9 mouse cellular contexts compared by ENCODE assay signal in genomic region chr11:117497256-117498136, GRCm38 (mm10). TPM values are rescaled to one million over a fixed set of nuclear protein-coding genes. Genes with fewer than 3 reads are reported as not detected.
DNase-seq lines count a peak whose midpoint lies in the region; ATAC-seq and TF ChIP-seq lines count a peak whose summit lies in the region.
"Had no signal": no experiment of that assay in that cellular context is flagged by ENCODE, and none has a peak within 500 bp of the region (broad histone marks: within the 10 kb centered on the region; RNA-seq: fewer than 3 reads in every experiment).

No protein-coding gene starts in this region.

- WGBS in hindbrain, embryonic 15.5 days: 5% methylated on average over 16 of the region's 16 CpGs
- 26% methylated on average over 16 of the region's 16 CpGs for WGBS in limb, embryonic 10.5 days
- 7% methylated on average over 16 of the region's 16 CpGs for WGBS in midbrain, embryonic 15.5 days
- 52% methylated on average over 16 of the region's 16 CpGs for WGBS in cerebellum, adult 2 months

- peaks cover 42% of the 10 kb centered on the region for H3K4me1 ChIP-seq in hindbrain, embryonic 15.5 days (replicated peaks)
- H3K4me1 ChIP-seq in limb, embryonic 10.5 days: peaks cover 44% of the 10 kb centered on the region
- peaks cover 58% of the 10 kb centered on the region for H3K4me1 ChIP-seq in midbrain, embryonic 15.5 days
- H3K4me1 ChIP-seq in cerebellum, adult 2 months (ENCODE audit: control insufficient read depth, insufficient read depth, low read length): no peaks in the 10 kb centered on the region

- no peaks in the 10 kb centered on the region for H3K36me3 ChIP-seq in hindbrain, embryonic 15.5 days
- H3K36me3 ChIP-seq in limb, embryonic 10.5 days: no peaks in the 10 kb centered on the region
- no peaks in the 10 kb centered on the region for H3K36me3 ChIP-seq in midbrain, embryonic 15.5 days (replicated peaks)

- 0 out of 2 replicates have a peak, but pooled peaks cover 5% of the 10 kb centered on the region for H3K27me3 ChIP-seq in hindbrain, embryonic 15.5 days
- peaks cover 21% of the 10 kb centered on the region for H3K27me3 ChIP-seq in limb, embryonic 10.5 days (ENCODE audit: low read depth, poor library complexity, severe bottlenecking)
- no peaks in the 10 kb centered on the region for H3K27me3 ChIP-seq in midbrain, embryonic 15.5 days (replicated peaks)
- H3K27me3 ChIP-seq in cerebellum, adult 2 months (ENCODE audit: control insufficient read depth, insufficient read depth, low read length): no peaks in the 10 kb centered on the region

- no peak for TF ChIP-seq CTCF in cerebellum, adult 2 months (IDR thresholded peaks at IDR 0.05; ENCODE audit: borderline replicate concordance, insufficient read depth, low read depth, low read length)

- peak overlapping the region; percentile 90 for H3K27ac ChIP-seq in hindbrain, embryonic 15.5 days (replicated peaks)
- H3K27ac ChIP-seq in limb, embryonic 10.5 days: peak overlapping the region; percentile 86
- H3K27ac ChIP-seq in midbrain, embryonic 15.5 days: peak overlapping the region; percentile 92
- H3K27ac ChIP-seq in cerebellum, adult 2 months (ENCODE audit: insufficient read depth, low read length): no peak overlapping the region
- H3K27ac ChIP-seq: macrophage had no signal

- no peak for TF ChIP-seq POLR2A in cerebellum, adult 2 months (IDR thresholded peaks at IDR 0.05; ENCODE audit: borderline replicate concordance, insufficient read depth, low read length)

- peak overlapping the region; percentile 38 for H3K4me2 ChIP-seq in hindbrain, embryonic 15.5 days
- peak overlapping the region; percentile 35 for H3K4me2 ChIP-seq in midbrain, embryonic 15.5 days

- 0 out of 2 replicates have a peak overlapping the region, but pooled peaks have one; percentile 10 for H3K9ac ChIP-seq in hindbrain, embryonic 15.5 days
- 0 out of 2 replicates have a peak overlapping the region, but pooled peaks have one; percentile 28 for H3K9ac ChIP-seq in midbrain, embryonic 15.5 days

- DNase-seq in layer of hippocampus, adult 11-12 months (ENCODE audit: low spot score): peak; percentile 58
- DNase-seq in layer of hippocampus, postnatal 25 days (ENCODE audit: extremely low spot score in 1 of 2, low spot score in 1 of 2): no peak
- DNase-seq in gastrocnemius, postnatal 10 days: peak; percentile 57
- DNase-seq in limb, embryonic 10.5 days (ENCODE audit: low spot score): peak; percentile 85
- DNase-seq in thymus, postnatal 36 days: peak; percentile 22 to 51
- DNase-seq in cerebellum, adult 2 months: no peak

- H3K9me3 ChIP-seq in hindbrain, embryonic 15.5 days: no peaks in the 10 kb centered on the region
- no peaks in the 10 kb centered on the region for H3K9me3 ChIP-seq in limb, embryonic 10.5 days (replicated peaks)
- H3K9me3 ChIP-seq in midbrain, embryonic 15.5 days: no peaks in the 10 kb centered on the region

- ATAC-seq in hindbrain, embryonic 15.5 days (ENCODE audit: low FRiP score, low read depth): peak; percentile 91
- peak; percentile 92 for ATAC-seq in midbrain, embryonic 15.5 days (replicated peaks)

- H3K4me3 ChIP-seq in hindbrain, embryonic 15.5 days: 0 out of 2 replicates have a peak overlapping the region, but pooled peaks have one; percentile 9
- peak overlapping the region; percentile 34 for H3K4me3 ChIP-seq in limb, embryonic 10.5 days
- H3K4me3 ChIP-seq in midbrain, embryonic 15.5 days: no peak overlapping the region
- no peak overlapping the region for H3K4me3 ChIP-seq in cerebellum, adult 2 months (replicated peaks; ENCODE audit: insufficient read depth, low read depth, low read length)

RNA-seq across cellular contexts. Expression of gene Gm11733, which starts 13.3 kb away (rescaled TPM):
- under 1 TPM; 0.12 to 0.26 TPM for total RNA-seq in layer of hippocampus, postnatal 25 days (2021)
- total RNA-seq in gastrocnemius, postnatal 10 days (2021): not detected
- polyA plus RNA-seq in hindbrain, embryonic 15.5 days (2015; fragmentation: Nextera tagmentation; extraction: Ambion mirVana): not detected in 2 replicates
- not detected in 2 replicates for polyA plus RNA-seq in limb, embryonic 10.5 days (2016; fragmentation: Nextera tagmentation; extraction: Ambion mirVana)
- polyA plus RNA-seq in midbrain, embryonic 15.5 days (2015; fragmentation: Nextera tagmentation; extraction: Ambion mirVana): not detected in 2 replicates
- 0.06 and 0.13 TPM in 2 replicates for polyA plus RNA-seq in cerebellum, adult 2 months (2012; rRNA removed)
- polyA plus RNA-seq: macrophage had no signal

Comparison
In these comparisons a context has a peak if more than half of its experiments do, and no peak if none do; other contexts are left out.
1. DNase-seq: peak in layer of hippocampus, adult 11-12 months (single experiment), gastrocnemius, postnatal 10 days (single experiment), limb, embryonic 10.5 days (single experiment) and thymus, postnatal 36 days (2 of 2); none in layer of hippocampus, postnatal 25 days (0 of 2) and cerebellum, adult 2 months (0 of 2).
2. H3K4me3 ChIP-seq: peak in hindbrain, embryonic 15.5 days (single experiment) and limb, embryonic 10.5 days (single experiment); none in midbrain, embryonic 15.5 days (single experiment) and cerebellum, adult 2 months (single experiment).